Mouse (Mus musculus): Measurements from ENCODE around the gene Smim5. TPM values are rescaled to one million over a fixed set of nuclear protein-coding genes. Genes with fewer than 3 reads are reported as not detected.

Smim5 gene
- polyA plus RNA-seq, 1 experiment from 2014 or later, result 4.8 TPM

Other genes starting within 250 kb of the Smim5 start
- 85.6 and 91.0 TPM in 2 replicates for gene Grb2, start 191.4 kb upstream of the Smim5 start, polyA plus RNA-seq (2015; fragmentation: Nextera tagmentation; extraction: Ambion mirVana)
- 23.1 and 24.6 TPM in 2 replicates for gene Tmem94, start 134.5 kb upstream of the Smim5 start, polyA plus RNA-seq (2015; fragmentation: Nextera tagmentation; extraction: Ambion mirVana)
- 19.0 and 19.6 TPM in 2 replicates for gene Caskin2, start 86.3 kb upstream of the Smim5 start, polyA plus RNA-seq (2015; fragmentation: Nextera tagmentation; extraction: Ambion mirVana)
- gene Tsen54, start 85.2 kb upstream of the Smim5 start, polyA plus RNA-seq (2015; fragmentation: Nextera tagmentation; extraction: Ambion mirVana), result 37.3 and 43.0 TPM in 2 replicates
- gene Llgl2, start 75.9 kb upstream of the Smim5 start, polyA plus RNA-seq (2015; fragmentation: Nextera tagmentation; extraction: Ambion mirVana), result 35.1 and 40.1 TPM in 2 replicates
- gene Myo15b, start 41.6 kb upstream of the Smim5 start, polyA plus RNA-seq (2015; fragmentation: Nextera tagmentation; extraction: Ambion mirVana), result 0.25 and 0.49 TPM in 2 replicates
- gene Smim6, start 12.1 kb downstream of the Smim5 start, polyA plus RNA-seq (2015; fragmentation: Nextera tagmentation; extraction: Ambion mirVana), result 24.4 and 25.5 TPM in 2 replicates
- gene Sap30bp, start 33.3 kb downstream of the Smim5 start, polyA plus RNA-seq (2015; fragmentation: Nextera tagmentation; extraction: Ambion mirVana), result 29.8 and 35.5 TPM in 2 replicates
- gene Recql5, start 33.5 kb downstream of the Smim5 start, polyA plus RNA-seq (2015; fragmentation: Nextera tagmentation; extraction: Ambion mirVana), result 20.5 and 22.3 TPM in 2 replicates
- gene Itgb4, start 74.7 kb downstream of the Smim5 start, polyA plus RNA-seq (2015; fragmentation: Nextera tagmentation; extraction: Ambion mirVana), result 2.6 and 3.4 TPM in 2 replicates
- gene Galk1, start 112.8 kb downstream of the Smim5 start, polyA plus RNA-seq (2015; fragmentation: Nextera tagmentation; extraction: Ambion mirVana), result 215 and 229 TPM in 2 replicates
- 1,879 and 1,955 TPM in 2 replicates for gene H3f3b, start 128.0 kb downstream of the Smim5 start, polyA plus RNA-seq (2015; fragmentation: Nextera tagmentation; extraction: Ambion mirVana)
- 37.0 and 37.7 TPM in 2 replicates for gene Unk, start 130.4 kb downstream of the Smim5 start, polyA plus RNA-seq (2015; fragmentation: Nextera tagmentation; extraction: Ambion mirVana)
- gene Unc13d, start 178.0 kb downstream of the Smim5 start, polyA plus RNA-seq (2015; fragmentation: Nextera tagmentation; extraction: Ambion mirVana), result 4.1 and 6.4 TPM in 2 replicates
- gene Wbp2, start 187.0 kb downstream of the Smim5 start, polyA plus RNA-seq (2015; fragmentation: Nextera tagmentation; extraction: Ambion mirVana), result 58.0 and 67.9 TPM in 2 replicates
- gene Trim47, start 227.2 kb downstream of the Smim5 start, polyA plus RNA-seq (2015; fragmentation: Nextera tagmentation; extraction: Ambion mirVana), result 24.9 and 25.9 TPM in 2 replicates
- 3.7 and 4.3 TPM in 2 replicates for gene Trim65, start 231.2 kb downstream of the Smim5 start, polyA plus RNA-seq (2015; fragmentation: Nextera tagmentation; extraction: Ambion mirVana)
- gene Mrpl38, start 238.9 kb downstream of the Smim5 start, polyA plus RNA-seq (2015; fragmentation: Nextera tagmentation; extraction: Ambion mirVana), result 89.5 and 94.7 TPM in 2 replicates

Measured in lung, embryonic 15.5 days (tissue).